Mouse (Mus musculus) liver, embryonic 14.5 days (tissue): Measurements from ENCODE around the gene Mid1.
"Not testable (repeated sequence)": the region's sequence is repeated elsewhere in the genome, so short reads cannot be mapped to it uniquely, and the experiment has no call there.

Source experiments
- CTCF ChIP-seq: IDR thresholded peaks from 2 replicates; pipeline ENCODE4 v1.5.1; 2016; ENCODE audit warnings: antibody characterized with exemption, low read depth, control low read depth
- EP300 ChIP-seq: IDR thresholded peaks from 2 replicates; pipeline ENCODE4 v1.6.1; 2016; ENCODE audit warnings: antibody characterized with exemption, low read depth

DNA sequence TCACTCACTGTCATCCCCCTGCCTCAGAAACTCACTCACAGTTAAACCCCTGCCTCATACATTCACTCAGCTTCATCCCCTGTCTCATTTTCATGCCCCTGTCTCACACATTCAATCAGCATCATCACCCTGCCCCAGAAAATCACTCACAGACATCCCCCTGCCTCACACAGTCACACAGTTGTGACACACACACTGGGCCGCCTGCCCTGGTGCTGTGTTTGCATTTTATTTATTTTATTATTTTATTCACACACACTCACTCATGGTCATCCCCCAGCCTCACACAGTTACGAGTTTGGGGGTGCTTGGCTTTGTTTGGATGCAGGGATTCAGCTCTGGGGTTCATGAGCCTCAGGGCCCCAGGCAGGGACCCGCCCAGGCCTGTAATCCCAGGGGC lies 323.6 kb downstream of the Mid1 start:
- not testable (repeated sequence) for TF ChIP-seq CTCF, EP300
